In genomic region chr3:85741767-85742166, GRCm38 (mm10) we compare ENCODE assay signal across 21 mouse cellular contexts.
DNase-seq lines count a peak whose midpoint lies in the region; ATAC-seq lines count a peak whose summit lies in the region.
"Had no signal": no experiment of that assay in that cellular context is flagged by ENCODE, and none has a peak within 500 bp of the region (broad histone marks: within the 10 kb centered on the region; RNA-seq: fewer than 3 reads in every experiment).

No protein-coding gene starts in this region.

- no peaks in the 10 kb centered on the region for H3K9me3 ChIP-seq in liver, embryonic 15.5 days (replicated peaks)
- no peaks in the 10 kb centered on the region for H3K9me3 ChIP-seq in forebrain, embryonic 13.5 days (replicated peaks)
- H3K9me3 ChIP-seq: forebrain, embryonic 10.5 days; heart, embryonic 10.5 days; heart, embryonic 13.5 days; hindbrain, embryonic 12.5 days; hindbrain, embryonic 15.5 days had no signal

- DNase-seq in heart, adult 11 months: peak; percentile 74
- no peak for DNase-seq in heart, postnatal 10 days
- DNase-seq in c-Kit-positive CD71-positive TER-119-positive erythroid progenitor cells, embryonic 14.5 days (ENCODE audit: low spot score): peak; percentile 18
- DNase-seq in frontal cortex, postnatal 10 days (ENCODE audit: low spot score in 2 of 2): no peak
- DNase-seq: adrenal gland, adult 8-10 months; adrenal gland, postnatal 25 days; cerebellum, adult 18-20 months; cerebellum, adult 9-10 months; cerebellum, postnatal 14 days; forebrain, postnatal 0 days; gastrocnemius, postnatal 25 days; heart, adult 2 months had no signal

- 41% methylated on average over 3 of the region's 3 CpGs for WGBS in liver, embryonic 15.5 days (ENCODE audit: insufficient replicate concordance)
- 95% methylated on average over 3 of the region's 3 CpGs for WGBS in forebrain, embryonic 13.5 days

- H3K36me3 ChIP-seq in liver, embryonic 15.5 days (replicated peaks): no peaks in the 10 kb centered on the region
- H3K36me3 ChIP-seq in forebrain, embryonic 13.5 days (ENCODE audit: poor library complexity, severe bottlenecking): no peaks in the 10 kb centered on the region
- H3K36me3 ChIP-seq: forebrain, embryonic 10.5 days; heart, embryonic 10.5 days; heart, embryonic 13.5 days; hindbrain, embryonic 12.5 days; hindbrain, embryonic 15.5 days had no signal

- intact Hi-C loops in heart, postnatal 10 days (cut with DNase I): no loop called here

- ATAC-seq in liver, embryonic 15.5 days (ENCODE audit: insufficient read depth): peak; percentile 73
- ATAC-seq in forebrain, embryonic 13.5 days: no peak
- ATAC-seq: activated CD4-positive, CD25-positive, alpha-beta regulatory T cell, adult 4 months; forebrain, embryonic 14.5 days; forebrain, postnatal 0 days had no signal

- peak overlapping the region; percentile 20; the same call in 1 of the 2 replicates for H3K4me2 ChIP-seq in liver, embryonic 15.5 days
- no peak overlapping the region for H3K4me2 ChIP-seq in forebrain, embryonic 13.5 days
- H3K4me2 ChIP-seq: heart, embryonic 13.5 days; hindbrain, embryonic 12.5 days; hindbrain, embryonic 15.5 days had no signal

- no peak overlapping the region for H3K9ac ChIP-seq in liver, embryonic 15.5 days
- no peak overlapping the region for H3K9ac ChIP-seq in forebrain, embryonic 13.5 days
- H3K9ac ChIP-seq: forebrain, postnatal 0 days; heart, embryonic 13.5 days; hindbrain, embryonic 12.5 days; hindbrain, embryonic 15.5 days had no signal

- H3K4me3 ChIP-seq in liver, embryonic 15.5 days (replicated peaks): no peak overlapping the region
- no peak overlapping the region for H3K4me3 ChIP-seq in forebrain, embryonic 13.5 days
- H3K4me3 ChIP-seq: forebrain, embryonic 10.5 days; heart, adult 2 months; heart, embryonic 10.5 days; heart, embryonic 13.5 days; hindbrain, embryonic 12.5 days; hindbrain, embryonic 15.5 days had no signal

- H3K27ac ChIP-seq in liver, embryonic 15.5 days (replicated peaks): no peak overlapping the region
- no peak overlapping the region for H3K27ac ChIP-seq in forebrain, embryonic 13.5 days
- H3K27ac ChIP-seq: forebrain, embryonic 10.5 days; heart, adult 2 months; heart, embryonic 10.5 days; heart, embryonic 13.5 days; hindbrain, embryonic 12.5 days; hindbrain, embryonic 15.5 days had no signal

- H3K4me1 ChIP-seq in liver, embryonic 15.5 days (replicated peaks): peaks cover 5% of the 10 kb centered on the region; the same call in 1 of the 2 replicates
- H3K4me1 ChIP-seq in forebrain, embryonic 13.5 days: no peaks in the 10 kb centered on the region
- H3K4me1 ChIP-seq: forebrain, embryonic 10.5 days; hindbrain, embryonic 12.5 days; hindbrain, embryonic 15.5 days had no signal

- H3K27me3 ChIP-seq in liver, embryonic 15.5 days: no peaks in the 10 kb centered on the region; the same call in 1 of the 2 replicates
- H3K27me3 ChIP-seq in forebrain, embryonic 13.5 days: no peaks in the 10 kb centered on the region
- H3K27me3 ChIP-seq: heart, embryonic 13.5 days; hindbrain, embryonic 12.5 days; hindbrain, embryonic 15.5 days had no signal

Comparison
In these comparisons a context has a peak if more than half of its experiments do, and no peak if none do; other contexts are left out.
1. DNase-seq: peak in heart, adult 11 months (single experiment) and c-Kit-positive CD71-positive TER-119-positive erythroid progenitor cells, embryonic 14.5 days (single experiment); none in heart, postnatal 10 days (0 of 2) and frontal cortex, postnatal 10 days (0 of 2).